Mouse (Mus musculus) ES-E14 (cell line): Measurements from ENCODE around the gene Ankmy1. TPM values are rescaled to one million over a fixed set of nuclear protein-coding genes. Genes with fewer than 3 reads are reported as not detected.

Experiments used
- DNase-seq: peaks from one replicate; pipeline ENCODE4 v3.0.0-alpha.2; 2013; ENCODE audit warnings: low read depth, low spot score
- H3K27ac ChIP-seq: 2 replicates; pipeline ENCODE4 v1.5.1; 2012; ENCODE audit warnings: low read depth, mild to moderate bottlenecking, low read length, moderate library complexity, mixed read lengths; ENCODE audit not compliant: poor library complexity, insufficient read depth, severe bottlenecking
- H3K36me3 ChIP-seq: 2 replicates; pipeline ENCODE4 v1.6.1; 2012; ENCODE audit warnings: mild to moderate bottlenecking, low read length, moderate library complexity, mixed read lengths; ENCODE audit not compliant: control insufficient read depth, poor library complexity, insufficient read depth, severe bottlenecking
- H3K4me1 ChIP-seq, 2 experiments: fragments of 150-350 bp in 1 of 2; sonication (generic) in 1 of 2; 2 replicates each; pipeline ENCODE4 v1.6.1; 2012; ENCODE audit warnings: low read length in 2 of 2, mild to moderate bottlenecking in 1 of 2, mixed read lengths in 1 of 2; ENCODE audit not compliant: control insufficient read depth in 2 of 2, insufficient read depth in 2 of 2, poor library complexity in 1 of 2
- H3K4me3 ChIP-seq, 2 experiments: fragments of 150-350 bp in 1 of 2; sonication (generic) in 1 of 2; 2 replicates each; pipeline ENCODE4 v1.5.1; 2012; ENCODE audit warnings: low read length in 2 of 2, low read depth in 1 of 2, mild to moderate bottlenecking in 1 of 2, mixed read lengths in 1 of 2; ENCODE audit not compliant: insufficient read depth in 1 of 2, poor library complexity in 1 of 2, severe bottlenecking in 1 of 2
- H3K9ac ChIP-seq: 2 replicates; pipeline ENCODE4 v1.6.1; 2012; ENCODE audit warnings: low read depth, mild to moderate bottlenecking, low read length, mixed read lengths; ENCODE audit not compliant: poor library complexity, insufficient read depth, severe bottlenecking
- H3K9me3 ChIP-seq: fragments of 150-350 bp; sonication (generic); 2 replicates; pipeline ENCODE4 v1.6.1; 2012; ENCODE audit warnings: low read depth, mild to moderate bottlenecking, low read length; ENCODE audit not compliant: control insufficient read depth, insufficient read depth
- CHD2 ChIP-seq: IDR thresholded peaks from 2 replicates; pipeline ENCODE4 v1.6.1; 2014; ENCODE audit warnings: mild to moderate bottlenecking, low read depth, low read length, inconsistent platforms
- HCFC1 ChIP-seq: IDR thresholded peaks from 2 replicates; pipeline ENCODE4 v1.6.1; 2012; ENCODE audit warnings: low read length, inconsistent platforms, borderline replicate concordance; ENCODE audit not compliant: insufficient read depth
- MAFK ChIP-seq: IDR thresholded peaks from 2 replicates; pipeline ENCODE4 v1.6.1; 2014; ENCODE audit warnings: mild to moderate bottlenecking, low read depth, low read length, inconsistent platforms; ENCODE audit not compliant: insufficient read depth
- ZC3H11A ChIP-seq: IDR thresholded peaks from 2 replicates; pipeline ENCODE4 v1.6.1; 2012; ENCODE audit warnings: low read depth, mild to moderate bottlenecking, inconsistent platforms, low read length, borderline replicate concordance
- ZNF384 ChIP-seq: IDR thresholded peaks from 2 replicates; pipeline ENCODE4 v1.6.1; 2012; ENCODE audit warnings: low read depth, low read length, inconsistent platforms
- in situ Hi-C, 2 experiments: fragments of 600-800 bp; cut with MboI; formaldehyde crosslinking; loops; one replicate each; pipeline ENCODE4 v1.15.1; 2025; ENCODE audit warnings: low sequenced_read_pairs in 2 of 2, inconsistent platforms in 1 of 2; ENCODE audit not compliant: unreplicated experiment in 2 of 2
- total RNA-seq: library from RNA; depleted of rRNA; stranded (reverse); fragments of 300-350 nt; gene quantifications from 2 replicates; pipeline ENCODE4 v1.2.3, GENCODE M21; 2012

Ankmy1 gene
- total RNA-seq, 1 experiment = 0.71 TPM

GRCm38 (mm10) chr1:92875360-92876111, 27.2 kb downstream of the Ankmy1 start:
- Histone ChIP-seq H3K36me3 (no peaks in the 10 kb centered on the region), H3K27ac (no peak overlapping the region), H3K4me1 (no peaks in the 10 kb centered on the region), H3K9ac (no peak overlapping the region), H3K9me3 (no peaks in the 10 kb centered on the region), H3K4me3 (no peak overlapping the region)
- no peak for DNase-seq
- in situ Hi-C loops = no loop called here
- TF ChIP-seq MAFK (no peak), ZNF384 (no peak), ZC3H11A (no peak), HCFC1 (no peak), CHD2 (no peak)

- in situ Hi-C loops = no loop called here
- TF ChIP-seq ZC3H11A (no peak), CHD2 (no peak), ZNF384 (no peak), MAFK (no peak), HCFC1 (no peak)
- Histone ChIP-seq H3K36me3 (no peaks in the 10 kb centered on the region), H3K9me3 (no peaks in the 10 kb centered on the region), H3K4me1 (no peaks in the 10 kb centered on the region), H3K4me3 (no peak overlapping the region), H3K9ac (no peak overlapping the region), H3K27ac (no peak overlapping the region)
- no peak for DNase-seq
These were observed 28.7 kb downstream of the Ankmy1 start for GRCm38 (mm10) chr1:92874011-92874410.

GRCm38 (mm10) chr1:92872666-92873065, 30.0 kb downstream of the Ankmy1 start:
- TF ChIP-seq MAFK = no peak
- no peak for TF ChIP-seq ZNF384
- no peak for TF ChIP-seq ZC3H11A
- no peak for TF ChIP-seq CHD2
- no peak overlapping the region for H3K27ac ChIP-seq
- H3K4me3 ChIP-seq = no peak overlapping the region
- no peak for DNase-seq
- H3K4me1 ChIP-seq = no peaks in the 10 kb centered on the region
- no peak overlapping the region for H3K9ac ChIP-seq
- in situ Hi-C loops = no loop called here
- no peaks in the 10 kb centered on the region for H3K36me3 ChIP-seq
- H3K9me3 ChIP-seq = no peaks in the 10 kb centered on the region

DNA sequence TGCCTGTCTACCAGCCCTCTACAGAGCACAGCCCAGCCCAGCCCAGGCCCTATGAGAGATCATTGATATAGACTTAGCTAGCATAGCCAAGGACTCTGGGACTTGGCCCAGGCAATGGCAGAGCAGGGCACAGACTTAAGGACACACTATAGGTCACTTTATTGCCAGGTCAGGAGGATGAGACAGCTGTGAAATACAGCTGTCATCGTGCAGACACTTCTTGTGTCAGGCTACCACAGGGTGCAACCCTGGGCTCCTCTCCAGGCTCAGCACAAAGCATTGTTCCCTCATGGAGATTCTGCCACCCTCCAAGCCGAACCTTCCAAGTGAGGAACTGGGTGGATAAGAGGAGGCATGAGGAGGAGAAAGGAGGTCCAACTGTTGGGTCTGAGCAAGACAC, 32.7 kb downstream of the Ankmy1 start:
- Histone ChIP-seq H3K9me3 (no peaks in the 10 kb centered on the region), H3K27ac (no peak overlapping the region), H3K4me1 (no peaks in the 10 kb centered on the region), H3K4me3 (no peak overlapping the region), H3K36me3 (no peaks in the 10 kb centered on the region), H3K9ac (no peak overlapping the region)
- in situ Hi-C loops = no loop called here
- DNase-seq = no peak
- no peak for TF ChIP-seq ZC3H11A

- Histone ChIP-seq H3K4me3 (no peak overlapping the region), H3K9ac (no peak overlapping the region), H3K36me3 (no peaks in the 10 kb centered on the region), H3K4me1 (no peaks in the 10 kb centered on the region), H3K9me3 (no peaks in the 10 kb centered on the region), H3K27ac (no peak overlapping the region)
- no peak for DNase-seq
- in situ Hi-C loops = no loop called here
- no peak for TF ChIP-seq ZC3H11A
- TF ChIP-seq HCFC1 = no peak
- no peak for TF ChIP-seq MAFK
- no peak for TF ChIP-seq CHD2
- no peak for TF ChIP-seq ZNF384
These were observed 36.5 kb downstream of the Ankmy1 start for GRCm38 (mm10) chr1:92866170-92866569.
